ENCODE assay signal across 12 mouse cellular contexts in genomic region chr6:82084235-82084634, GRCm38 (mm10). TPM values are rescaled to one million over a fixed set of nuclear protein-coding genes. Genes with fewer than 3 reads are reported as not detected.
DNase-seq lines count a peak whose midpoint lies in the region; ATAC-seq lines count a peak whose summit lies in the region.
"Had no signal": no experiment of that assay in that cellular context is flagged by ENCODE, and none has a peak within 500 bp of the region (broad histone marks: within the 10 kb centered on the region; RNA-seq: fewer than 3 reads in every experiment).

No protein-coding gene starts in this region.

- H3K9me3 ChIP-seq in heart, embryonic 10.5 days = peaks cover 3% of the 10 kb centered on the region; the same call in 1 of the 2 replicates
- no peaks in the 10 kb centered on the region for H3K9me3 ChIP-seq in heart, embryonic 13.5 days
- H3K9me3 ChIP-seq in midbrain, embryonic 14.5 days (ENCODE audit: control insufficient read depth, low read length) = no peaks in the 10 kb centered on the region
- no peaks in the 10 kb centered on the region for H3K9me3 ChIP-seq in forebrain, embryonic 15.5 days

- 62% methylated on average over 3 of the region's 3 CpGs for WGBS in heart, embryonic 10.5 days
- 55% methylated on average over 3 of the region's 3 CpGs for WGBS in heart, embryonic 13.5 days
- 76% methylated on average over 3 of the region's 3 CpGs for WGBS in midbrain, embryonic 14.5 days
- WGBS in forebrain, embryonic 15.5 days = 78% methylated on average over 3 of the region's 3 CpGs

- H3K27ac ChIP-seq in heart, embryonic 10.5 days = no peak overlapping the region
- H3K27ac ChIP-seq in heart, embryonic 13.5 days (replicated peaks) = peak overlapping the region; percentile 54
- no peak overlapping the region for H3K27ac ChIP-seq in midbrain, embryonic 14.5 days (replicated peaks; ENCODE audit: low read depth, low read length)
- H3K27ac ChIP-seq in forebrain, embryonic 15.5 days (replicated peaks) = no peak overlapping the region

- no peaks in the 10 kb centered on the region for H3K4me1 ChIP-seq in heart, embryonic 10.5 days
- H3K4me1 ChIP-seq in heart, embryonic 13.5 days = no peaks in the 10 kb centered on the region
- H3K4me1 ChIP-seq in midbrain, embryonic 14.5 days (ENCODE audit: control insufficient read depth, insufficient read depth, low read length) = no peaks in the 10 kb centered on the region
- H3K4me1 ChIP-seq in forebrain, embryonic 15.5 days = no peaks in the 10 kb centered on the region

- no peak overlapping the region for H3K9ac ChIP-seq in heart, embryonic 13.5 days
- H3K9ac ChIP-seq in midbrain, embryonic 14.5 days (replicated peaks; ENCODE audit: low read length) = no peak overlapping the region
- H3K9ac ChIP-seq in forebrain, embryonic 15.5 days (replicated peaks) = no peak overlapping the region

- ATAC-seq in heart, embryonic 13.5 days (ENCODE audit: extremely low read depth, insufficient number of reproducible peaks, low FRiP score, low TSS enrichment) = no peak
- no peak for ATAC-seq in midbrain, embryonic 14.5 days (ENCODE audit: low FRiP score, low TSS enrichment)
- ATAC-seq in forebrain, embryonic 15.5 days (replicated peaks) = no peak
- ATAC-seq: forebrain, embryonic 14.5 days; intestine, postnatal 0 days had no signal

- no peaks in the 10 kb centered on the region for H3K27me3 ChIP-seq in heart, embryonic 10.5 days (ENCODE audit: insufficient read depth, poor library complexity, severe bottlenecking)
- no peaks in the 10 kb centered on the region for H3K27me3 ChIP-seq in heart, embryonic 13.5 days (replicated peaks)
- no peaks in the 10 kb centered on the region for H3K27me3 ChIP-seq in midbrain, embryonic 14.5 days (ENCODE audit: control insufficient read depth, insufficient read depth, low read length)
- H3K27me3 ChIP-seq in forebrain, embryonic 15.5 days = no peaks in the 10 kb centered on the region

- H3K4me3 ChIP-seq in heart, embryonic 10.5 days = no peak overlapping the region
- no peak overlapping the region for H3K4me3 ChIP-seq in heart, embryonic 13.5 days
- no peak overlapping the region for H3K4me3 ChIP-seq in midbrain, embryonic 14.5 days (replicated peaks; ENCODE audit: low read depth, low read length)
- no peak overlapping the region for H3K4me3 ChIP-seq in forebrain, embryonic 15.5 days

- DNase-seq in heart, adult 11 months = peak; percentile 98
- DNase-seq in heart, embryonic 10.5 days (ENCODE audit: low spot score) = no peak
- DNase-seq in kidney, postnatal 14 days = peak; percentile 50
- peak; percentile 10 for DNase-seq in mesoderm, embryonic 11.5 days (ENCODE audit: low read depth, low spot score)
- DNase-seq in midbrain, embryonic 14.5 days = no peak
- DNase-seq in urinary bladder, adult 2 months (ENCODE audit: low spot score) = no peak
- DNase-seq: cerebellum, adult 9-10 months; right cerebral cortex, postnatal 25 days had no signal

- no peak overlapping the region for H3K4me2 ChIP-seq in heart, embryonic 13.5 days
- H3K4me2 ChIP-seq in midbrain, embryonic 14.5 days (ENCODE audit: low read length) = no peak overlapping the region
- no peak overlapping the region for H3K4me2 ChIP-seq in forebrain, embryonic 15.5 days (replicated peaks)

- no peaks in the 10 kb centered on the region for H3K36me3 ChIP-seq in heart, embryonic 10.5 days
- H3K36me3 ChIP-seq in heart, embryonic 13.5 days = no peaks in the 10 kb centered on the region
- H3K36me3 ChIP-seq in midbrain, embryonic 14.5 days (ENCODE audit: control insufficient read depth, insufficient read depth, low read length) = no peaks in the 10 kb centered on the region
- H3K36me3 ChIP-seq in forebrain, embryonic 15.5 days = no peaks in the 10 kb centered on the region

RNA-seq across cellular contexts. Expression of gene Eva1a, which starts 43.4 kb away (rescaled TPM):
- polyA plus RNA-seq in heart, embryonic 10.5 days (2016; fragmentation: Nextera tagmentation; extraction: Ambion mirVana) = 3.7 and 5.8 TPM in 2 replicates
- polyA plus RNA-seq in heart, embryonic 13.5 days (2015; fragmentation: Nextera tagmentation; extraction: Ambion mirVana) = 6.9 and 7.9 TPM in 2 replicates
- 0.32 and 0.63 TPM in 2 replicates for polyA plus RNA-seq in midbrain, embryonic 14.5 days (2014; fragmentation: Nextera tagmentation; extraction: Ambion mirVana)
- 10.6 and 12.3 TPM in 2 replicates for polyA plus RNA-seq in urinary bladder, adult 2 months (2012; rRNA removed)
- 0.95 and 1.2 TPM in 2 replicates for polyA plus RNA-seq in forebrain, embryonic 15.5 days (2015; fragmentation: Nextera tagmentation; extraction: Ambion mirVana)

Comparison
In these comparisons a context has a peak if more than half of its experiments do, and no peak if none do; other contexts are left out.
1. DNase-seq: peak in heart, adult 11 months (single experiment), kidney, postnatal 14 days (single experiment) and mesoderm, embryonic 11.5 days (single experiment); none in heart, embryonic 10.5 days (single experiment), midbrain, embryonic 14.5 days (single experiment) and urinary bladder, adult 2 months (single experiment).